Mouse (Mus musculus) cortical plate, adult 2 months (tissue): Measurements from ENCODE around the gene Fgf22.

Experiments
- CTCF ChIP-seq: fragments of 200-500 bp; IDR thresholded peaks from 2 replicates; pipeline ENCODE4 v1.5.1; 2011; ENCODE audit warnings: mild to moderate bottlenecking, control low read depth, low read length; ENCODE audit not compliant: insufficient read depth; ENCODE audit errors: extremely low read depth
- POLR2A ChIP-seq: fragments of 200-500 bp; IDR thresholded peaks from 2 replicates; pipeline ENCODE4 v1.6.1; 2011; ENCODE audit warnings: mild to moderate bottlenecking, low read length, control low read depth; ENCODE audit not compliant: insufficient read depth; ENCODE audit errors: extremely low read depth

DNA sequence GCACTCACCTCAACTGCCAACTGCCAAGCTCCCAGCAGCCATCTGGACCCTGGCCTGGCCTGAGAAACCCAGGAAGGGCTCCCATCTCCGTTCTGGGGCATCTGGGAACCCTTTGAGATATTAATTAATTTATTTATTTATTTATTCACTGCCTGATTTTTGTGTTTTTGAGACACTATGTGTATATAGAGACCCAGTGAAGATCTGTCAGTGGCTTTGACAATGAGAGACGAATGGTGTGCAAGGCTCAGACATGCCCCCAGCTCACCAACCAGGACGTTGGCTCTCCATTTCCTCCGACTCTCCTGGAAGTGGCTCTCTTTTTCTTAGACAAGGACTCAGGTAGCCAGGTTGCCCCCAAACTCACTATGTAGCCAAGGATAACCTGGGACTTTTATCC lies 36.0 kb downstream of the Fgf22 start, which contains the start of gene Prss57:
- TF ChIP-seq CTCF = no peak
- TF ChIP-seq POLR2A = no peak
